Mouse (Mus musculus): ENCODE results near the gene Trim65. TPM values are rescaled to one million over a fixed set of nuclear protein-coding genes. Genes with fewer than 3 reads are reported as not detected.

Gene Trim65
- total and polyA plus RNA-seq, 3 experiments: 0.66 to 2.0 (median 1.4) TPM

GRCm38 (mm10) chr11:116129091-116129790, 1.7 kb downstream of the Trim65 start:
- dilution Hi-C loops (cut with MboI; ENCODE audit: extremely low pct_ligation_motif_present, extremely low pct_unique_long_range_greater_than_20kb, low sequenced_read_pairs) (no loop called here), in situ Hi-C loops (cut with MboI; ENCODE audit: low pct_ligation_motif_present, low pct_unique_long_range_greater_than_20kb, low sequenced_read_pairs) (no loop called here)
- Histone ChIP-seq H3K4me2 (ENCODE audit: insufficient read depth, low read depth, poor library complexity, severe bottlenecking) (no peak overlapping the region), H3K27ac (ENCODE audit: insufficient read depth, low read depth) (no peak overlapping the region), H3K27me3 (replicated peaks) (no peaks in the 10 kb centered on the region), H3K79me2 (replicated peaks; ENCODE audit: control insufficient read depth, extremely low read depth, insufficient read depth, poor library complexity, severe bottlenecking) (no peaks in the 10 kb centered on the region), H3K4me3 (replicated peaks in 1 of 3; ENCODE audit: low read depth in 2 of 3, low read length in 2 of 3, poor library complexity in 1 of 3) (no peak overlapping the region), H3K36me3 (replicated peaks in 1 of 2; ENCODE audit: control insufficient read depth in 1 of 2, insufficient read depth in 1 of 2, low read length in 1 of 2) (peaks cover 34 to 63% of the 10 kb centered on the region in 2 experiments), H3K9me3 (replicated peaks; ENCODE audit: low read length) (peaks cover 8% of the 10 kb centered on the region), H3K9ac (ENCODE audit: insufficient read depth, low read depth) (no peak overlapping the region), H3K4me1 (ENCODE audit: control insufficient read depth in 1 of 2, insufficient read depth in 2 of 2) (peaks cover 6 to 16% of the 10 kb centered on the region in 2 experiments)
- no peak for DNase-seq (ENCODE audit: extremely low read depth)
- no peak for TF ChIP-seq USF1 (IDR thresholded peaks at IDR 0.05; ENCODE audit: low read depth, low read length)
- no peak for TF ChIP-seq MYC (IDR thresholded peaks at IDR 0.05; ENCODE audit: low read depth, low read length)
- TF ChIP-seq ZKSCAN1 (IDR thresholded peaks at IDR 0.05; ENCODE audit: borderline replicate concordance, low read depth, low read length): no peak
- no peak for TF ChIP-seq TCF12 (IDR thresholded peaks at IDR 0.05; ENCODE audit: low read depth, low read length)
- TF ChIP-seq ZC3H11A (IDR thresholded peaks at IDR 0.05; ENCODE audit: low read depth, low read length): no peak
- TF ChIP-seq SIN3A (IDR thresholded peaks at IDR 0.05; ENCODE audit: low read length): no peak

- peaks cover 27 to 54% of the 10 kb centered on the region in 2 experiments for H3K36me3 ChIP-seq (replicated peaks in 1 of 2; ENCODE audit: control insufficient read depth in 1 of 2, insufficient read depth in 1 of 2, low read length in 1 of 2)
- in situ Hi-C loops (cut with MboI; ENCODE audit: low pct_ligation_motif_present, low pct_unique_long_range_greater_than_20kb, low sequenced_read_pairs): no loop called here
Observed at GRCm38 (mm10) chr11:116127986-116128385, 2.9 kb downstream of the Trim65 start.

GRCm38 (mm10) chr11:116127156-116127980, 3.6 kb downstream of the Trim65 start, which contains the start of gene Trim47:
Trim47 (minus strand) TSS chr11:116127210.
- no peak for DNase-seq (ENCODE audit: extremely low read depth)
- in situ Hi-C loops (cut with MboI; ENCODE audit: low pct_ligation_motif_present, low pct_unique_long_range_greater_than_20kb, low sequenced_read_pairs): no loop called here
- H3K79me2 ChIP-seq (replicated peaks; ENCODE audit: control insufficient read depth, extremely low read depth, insufficient read depth, poor library complexity, severe bottlenecking): no peaks in the 10 kb centered on the region
- peaks cover 6% of the 10 kb centered on the region in 2 experiments; a peak in 3 of 4 replicates for H3K4me1 ChIP-seq (ENCODE audit: control insufficient read depth in 1 of 2, insufficient read depth in 2 of 2)
- H3K27ac ChIP-seq (ENCODE audit: insufficient read depth, low read depth): no peak within 1 kb of the TSS
- H3K9ac ChIP-seq (ENCODE audit: insufficient read depth, low read depth): no peak within 1 kb of the TSS
- no peak within 1 kb of the TSS for H3K4me2 ChIP-seq (ENCODE audit: insufficient read depth, low read depth, poor library complexity, severe bottlenecking)
- TF ChIP-seq MEF2A (IDR thresholded peaks at IDR 0.05; ENCODE audit: borderline replicate concordance, low read depth, low read length): no peak
- TF ChIP-seq RAD21 (IDR thresholded peaks at IDR 0.05; ENCODE audit: low read depth, low read length): no peak
- TF ChIP-seq CHD2 (IDR thresholded peaks at IDR 0.05; ENCODE audit: low read length): no peak
- no peak for TF ChIP-seq KAT2A (IDR thresholded peaks at IDR 0.05; ENCODE audit: insufficient replicate concordance, low read length)
- TF ChIP-seq CHD1 (IDR thresholded peaks at IDR 0.05; ENCODE audit: low read depth, low read length): no peak
- no peak for TF ChIP-seq E2F4 (IDR thresholded peaks at IDR 0.05; ENCODE audit: insufficient replicate concordance, low read depth, low read length)
- no peak for TF ChIP-seq CTCF (conservative IDR thresholded peaks at IDR 0.05 in 1 of 2, IDR thresholded peaks at IDR 0.05 in 1 of 2; ENCODE audit: low read depth in 2 of 2, low read length in 2 of 2)
- TF ChIP-seq SIN3A (IDR thresholded peaks at IDR 0.05; ENCODE audit: low read length): no peak
- no peak for TF ChIP-seq JUND (conservative IDR thresholded peaks at IDR 0.05; ENCODE audit: low read depth, low read length)
- no peak for TF ChIP-seq MAZ (IDR thresholded peaks at IDR 0.05; ENCODE audit: low read depth, low read length)
- no peak for TF ChIP-seq TCF12 (IDR thresholded peaks at IDR 0.05; ENCODE audit: low read depth, low read length)
- TF ChIP-seq MYC (IDR thresholded peaks at IDR 0.05; ENCODE audit: low read depth, low read length): no peak
- no peak for TF ChIP-seq NELFE (IDR thresholded peaks at IDR 0.05; ENCODE audit: low read depth, low read length)
- no peak for TF ChIP-seq EP300 (IDR thresholded peaks at IDR 0.05; ENCODE audit: low read length)
- no peak for TF ChIP-seq TBP (conservative IDR thresholded peaks at IDR 0.05; ENCODE audit: low read depth, low read length)
- TF ChIP-seq SMC3 (IDR thresholded peaks at IDR 0.05; ENCODE audit: low read depth, low read length): no peak
- no peak for TF ChIP-seq UBTF (IDR thresholded peaks at IDR 0.05; ENCODE audit: low read depth, low read length)
- H3K36me3 ChIP-seq (replicated peaks in 1 of 2; ENCODE audit: control insufficient read depth in 1 of 2, insufficient read depth in 1 of 2, low read length in 1 of 2): peaks cover 21 to 53% of the 10 kb centered on the region in 2 experiments
- H3K4me3 ChIP-seq (replicated peaks in 1 of 3; ENCODE audit: low read depth in 2 of 3, low read length in 2 of 3, poor library complexity in 1 of 3): no peak within 1 kb of the TSS
- H3K27me3 ChIP-seq (replicated peaks): no peaks in the 10 kb centered on the region
- dilution Hi-C loops (cut with MboI; ENCODE audit: extremely low pct_ligation_motif_present, extremely low pct_unique_long_range_greater_than_20kb, low sequenced_read_pairs): no loop called here
- H3K9me3 ChIP-seq (replicated peaks; ENCODE audit: low read length): peaks cover 8% of the 10 kb centered on the region

More at GRCm38 (mm10) chr11:116127986-116128385, 2.9 kb downstream of the Trim65 start:
- DNase-seq (ENCODE audit: extremely low read depth): no peak
- H3K9me3 ChIP-seq (replicated peaks; ENCODE audit: low read length): peaks cover 8% of the 10 kb centered on the region
- H3K4me2 ChIP-seq (ENCODE audit: insufficient read depth, low read depth, poor library complexity, severe bottlenecking): no peak overlapping the region
- H3K9ac ChIP-seq (ENCODE audit: insufficient read depth, low read depth): no peak overlapping the region
- H3K27me3 ChIP-seq (replicated peaks): no peaks in the 10 kb centered on the region
- dilution Hi-C loops (cut with MboI; ENCODE audit: extremely low pct_ligation_motif_present, extremely low pct_unique_long_range_greater_than_20kb, low sequenced_read_pairs): no loop called here
- TF ChIP-seq IRF4 (IDR thresholded peaks at IDR 0.05; ENCODE audit: low read depth, low read length) (no peak), ZNF384 (IDR thresholded peaks at IDR 0.05; ENCODE audit: low read depth, low read length) (no peak), ZMIZ1 (IDR thresholded peaks at IDR 0.05; ENCODE audit: low read depth, low read length) (no peak), CHD2 (IDR thresholded peaks at IDR 0.05; ENCODE audit: low read length) (no peak), TBP (conservative IDR thresholded peaks at IDR 0.05; ENCODE audit: low read depth, low read length) (no peak), CHD1 (IDR thresholded peaks at IDR 0.05; ENCODE audit: low read depth, low read length) (no peak)
- H3K4me3 ChIP-seq (replicated peaks in 1 of 3; ENCODE audit: low read depth in 2 of 3, low read length in 2 of 3, poor library complexity in 1 of 3): no peak overlapping the region
- H3K4me1 ChIP-seq (ENCODE audit: control insufficient read depth in 1 of 2, insufficient read depth in 2 of 2): peaks cover 6 to 11% of the 10 kb centered on the region in 2 experiments; a peak in 3 of 4 replicates
- H3K79me2 ChIP-seq (replicated peaks; ENCODE audit: control insufficient read depth, extremely low read depth, insufficient read depth, poor library complexity, severe bottlenecking): no peaks in the 10 kb centered on the region
- no peak overlapping the region for H3K27ac ChIP-seq (ENCODE audit: insufficient read depth, low read depth)
